Mouse (Mus musculus): ENCODE data around the gene Pcca.

DNA sequence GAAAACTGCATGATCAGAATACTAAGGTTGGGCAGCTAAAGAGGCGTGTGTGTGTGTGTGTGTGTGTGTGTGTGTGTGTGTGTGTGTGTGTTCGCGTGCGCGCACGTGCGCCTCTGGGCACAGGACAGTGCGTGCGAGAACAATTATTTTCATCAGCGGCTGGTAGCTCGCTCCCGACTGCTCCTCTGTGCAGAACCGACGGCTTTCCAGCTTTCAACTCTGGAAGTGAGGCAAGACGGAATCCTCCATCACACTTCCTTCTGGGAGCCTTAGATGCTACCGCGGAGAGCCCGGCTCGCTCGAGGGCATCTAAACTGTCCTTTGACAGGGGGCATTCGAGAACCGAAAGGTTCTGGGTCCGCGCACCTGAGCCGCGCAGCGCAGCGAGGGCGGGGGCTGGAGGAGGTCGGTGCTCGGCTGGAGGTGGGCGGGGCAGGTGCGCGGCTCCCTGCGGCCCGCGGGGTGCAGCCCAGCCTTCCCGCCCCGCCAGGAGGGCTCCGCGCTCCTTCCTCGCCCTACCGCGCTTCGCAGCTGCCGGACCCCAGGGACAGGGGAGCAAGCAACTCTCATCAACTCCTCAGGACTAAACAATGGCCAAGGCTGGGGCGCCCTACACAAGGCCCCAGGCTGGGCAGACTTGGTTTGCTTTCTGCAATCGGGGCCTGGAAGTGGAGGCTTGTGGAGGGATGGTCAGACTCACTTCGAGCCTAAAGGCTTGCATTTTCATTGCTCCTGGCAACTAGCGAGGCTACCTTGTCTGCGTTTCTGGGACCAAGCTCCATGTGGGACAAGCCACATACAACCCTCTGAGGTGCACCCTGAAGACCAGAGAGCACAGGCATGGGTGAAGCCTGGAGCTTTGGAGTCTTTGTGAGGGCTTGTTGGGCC, 43.4 kb upstream of the Pcca start, which contains the start of gene Gm10837:
- TF ChIP-seq CTCF (IDR thresholded peaks at IDR 0.05; ENCODE audit: borderline replicate concordance, control insufficient read depth, extremely low read depth, insufficient read depth, low read length, poor library complexity) (no peak), POLR2A (IDR thresholded peaks at IDR 0.05; ENCODE audit: control insufficient read depth, extremely low read depth, insufficient read depth, low read length, poor library complexity) (no peak)

Measured in thymus, adult 2 months (tissue).